Mouse (Mus musculus) forebrain, postnatal 0 days (tissue): Measurements from ENCODE around the gene Atp6v0a4. TPM values are rescaled to one million over a fixed set of nuclear protein-coding genes. Genes with fewer than 3 reads are reported as not detected.

Experiments used
- ATAC-seq: fragments of 200-750 bp; cut with Nextera tagmentation; 2 replicates; pipeline ENCODE4 v1.8.0; 2017; ENCODE audit warnings: mild to moderate bottlenecking, moderate library complexity
- DNase-seq: peaks from one replicate; pipeline ENCODE4 v3.0.0-alpha.2; 2015
- H3K27ac ChIP-seq: fragments of 300-500 bp; sonication (generic); 2 replicates; pipeline ENCODE4 v1.5.1; 2014; ENCODE audit warnings: low read depth, mild to moderate bottlenecking, antibody characterized with exemption, low read length, moderate library complexity, mixed read lengths
- H3K27me3 ChIP-seq: fragments of 300-500 bp; sonication (generic); 2 replicates; pipeline ENCODE4 v1.6.1; 2014; ENCODE audit warnings: mild to moderate bottlenecking, low read length, mixed read lengths; ENCODE audit not compliant: insufficient read depth
- H3K36me3 ChIP-seq: fragments of 300-500 bp; sonication (generic); 2 replicates; pipeline ENCODE4 v1.6.1; 2014; ENCODE audit warnings: mild to moderate bottlenecking, moderate library complexity; ENCODE audit not compliant: insufficient read depth
- H3K4me1 ChIP-seq: fragments of 300-500 bp; sonication (generic); 2 replicates; pipeline ENCODE4 v1.6.1; 2014; ENCODE audit warnings: antibody characterized with exemption; ENCODE audit not compliant: insufficient read depth
- H3K4me2 ChIP-seq: fragments of 300-500 bp; sonication (generic); 2 replicates; pipeline ENCODE4 v1.6.1; 2014; ENCODE audit warnings: low read depth, mild to moderate bottlenecking, moderate library complexity
- H3K4me3 ChIP-seq: fragments of 300-500 bp; sonication (generic); 2 replicates; pipeline ENCODE4 v1.5.1; 2014; ENCODE audit warnings: low read depth, low read length, mixed read lengths
- H3K9ac ChIP-seq: fragments of 300-500 bp; sonication (generic); 2 replicates; pipeline ENCODE4 v1.6.1; 2014; ENCODE audit warnings: mild to moderate bottlenecking
- H3K9me3 ChIP-seq: fragments of 300-500 bp; sonication (generic); 2 replicates; pipeline ENCODE4 v1.6.1; 2016; ENCODE audit warnings: low read length
- CTCF ChIP-seq: sonication (generic); IDR thresholded peaks from 2 replicates; pipeline ENCODE4 v1.5.1; 2016; ENCODE audit warnings: antibody characterized with exemption, control low read depth, low read depth
- WGBS: fragments of 180-500 bp; shearing (Covaris S2); extraction: QIAGEN DNeasy Blood & Tissue Kit; methylation state at CpG from one replicate; pipeline ENCODE4 v1.1.7; 2014; 5-methylcytosine and 5-hydroxymethylcytosine counted together
- polyA plus RNA-seq: library from polyadenylated mRNA; unstranded; fragments of >200 nt; fragmentation: Nextera tagmentation; extraction: Ambion mirVana; gene quantifications from 2 replicates; pipeline ENCODE4 v1.2.1, GENCODE M21; 2015
- total RNA-seq: library from RNA; depleted of rRNA; stranded (reverse); fragments of >200 nt; gene quantifications from 2 replicates; pipeline ENCODE4 v1.2.3, GENCODE M21; 2014; rRNA removed

Atp6v0a4 gene
- total RNA-seq = 0.33 and 2.6 TPM in 2 replicates
- 0.14 and 0.15 TPM in 2 replicates for polyA plus RNA-seq

DNA sequence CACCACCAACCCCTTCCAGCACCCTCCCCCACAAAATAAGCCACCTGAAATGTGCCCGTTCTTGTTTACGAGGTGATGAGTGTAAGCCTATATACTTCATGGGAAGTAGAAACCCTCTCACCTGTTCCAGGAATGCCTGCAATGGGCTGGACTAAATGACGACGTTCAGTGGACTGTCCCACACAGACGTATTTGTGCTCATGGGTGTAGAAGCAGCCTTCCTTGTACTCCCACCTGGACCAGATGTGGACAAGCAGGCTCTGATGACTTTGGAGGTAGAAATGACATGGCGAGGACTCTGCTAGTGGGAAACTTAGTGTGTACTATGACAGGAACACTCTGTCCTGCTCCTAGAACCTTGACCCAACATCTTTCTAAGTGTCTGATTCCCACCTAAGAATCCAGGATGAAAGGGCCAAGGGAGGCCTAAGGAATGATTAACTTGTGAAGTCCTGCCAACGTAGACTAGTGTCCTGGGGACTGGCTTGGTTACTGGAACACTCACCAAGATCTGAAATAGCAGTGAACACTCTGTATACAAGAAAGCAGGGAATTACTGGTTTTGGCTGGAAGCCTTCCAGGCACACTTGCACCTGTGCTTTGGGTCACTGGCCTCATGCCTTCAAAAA lies at the start of gene Atp6v0a4:
TSS of gene Atp6v0a4 (minus strand) at position 380 of the 629 bp plus-strand sequence.
- H3K27me3 ChIP-seq = no peaks in the 10 kb centered on the region
- H3K4me3 ChIP-seq = no peak within 1 kb of the TSS
- 92% methylated on average over 7 of the region's 7 CpGs for WGBS
- no peak within 1 kb of the TSS for H3K27ac ChIP-seq
- DNase-seq (no peak), ATAC-seq (no peak)
- H3K36me3 ChIP-seq = peaks cover 40% of the 10 kb centered on the region
- TF ChIP-seq CTCF = no peak
- no peaks in the 10 kb centered on the region for H3K9me3 ChIP-seq
- no peak within 1 kb of the TSS for H3K9ac ChIP-seq
- no peak within 1 kb of the TSS for H3K4me2 ChIP-seq
- no peaks in the 10 kb centered on the region for H3K4me1 ChIP-seq

GRCm38 (mm10) chr6:38165385-38165784 lies 41.0 kb upstream of the Atp6v0a4 start:
- H3K36me3 ChIP-seq = peaks cover 47% of the 10 kb centered on the region
- H3K27me3 ChIP-seq = no peaks in the 10 kb centered on the region
- H3K4me2 ChIP-seq = no peak overlapping the region
- DNase-seq (no peak), ATAC-seq (no peak)
- H3K4me1 ChIP-seq = peaks cover 2% of the 10 kb centered on the region; the same call in 1 of the 2 replicates
- 88% methylated on average over 6 of the region's 6 CpGs for WGBS
- TF ChIP-seq CTCF = no peak
- no peak overlapping the region for H3K9ac ChIP-seq
- no peak overlapping the region for H3K27ac ChIP-seq
- no peaks in the 10 kb centered on the region for H3K9me3 ChIP-seq
- H3K4me3 ChIP-seq = no peak overlapping the region

GRCm38 (mm10) chr6:38164705-38165104 lies 40.3 kb upstream of the Atp6v0a4 start:
- Histone ChIP-seq H3K9me3 (no peaks in the 10 kb centered on the region), H3K36me3 (peaks cover 41% of the 10 kb centered on the region), H3K27ac (no peak overlapping the region), H3K4me1 (peaks cover 3% of the 10 kb centered on the region; the same call in 1 of the 2 replicates), H3K9ac (no peak overlapping the region), H3K4me2 (no peak overlapping the region), H3K4me3 (no peak overlapping the region), H3K27me3 (no peaks in the 10 kb centered on the region)
- WGBS = 88% methylated on average over 6 of the region's 6 CpGs
- DNase-seq (no peak), ATAC-seq (no peak)
- TF ChIP-seq CTCF = no peak

DNA sequence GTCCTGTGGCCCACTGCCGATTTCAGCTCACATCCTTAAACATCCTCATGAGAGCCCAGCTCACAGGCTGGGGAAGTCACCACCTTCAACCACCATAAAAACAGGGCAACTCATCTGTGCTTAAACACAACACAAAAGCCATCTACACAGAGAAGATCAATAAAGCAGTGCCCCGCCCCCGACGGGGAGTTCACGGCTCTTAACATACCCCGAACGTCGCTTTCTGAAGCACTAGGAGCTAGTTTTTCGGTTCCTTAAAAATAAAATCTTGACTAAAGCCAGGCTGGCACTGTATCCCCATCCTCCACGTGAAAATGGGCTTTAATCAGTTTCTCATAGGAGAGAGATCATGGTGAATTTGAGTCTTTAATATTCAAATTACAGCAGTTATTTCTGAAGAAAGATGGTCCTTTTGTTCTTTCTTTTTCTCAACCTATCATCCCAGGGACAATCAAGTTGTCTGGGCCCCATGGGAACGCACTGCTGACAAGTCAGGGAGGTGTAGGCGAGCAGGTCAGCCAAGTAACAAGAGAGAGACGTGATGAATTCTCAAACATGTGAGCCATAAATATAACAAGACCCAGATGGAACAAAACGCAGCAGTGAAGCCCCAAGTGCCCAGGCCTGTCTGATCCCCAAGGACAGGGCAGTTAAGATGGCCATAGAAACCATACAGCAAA lies 38.6 kb upstream of the Atp6v0a4 start:
- Histone ChIP-seq H3K36me3 (peaks cover 27% of the 10 kb centered on the region), H3K4me3 (no peak overlapping the region), H3K27ac (no peak overlapping the region), H3K27me3 (no peaks in the 10 kb centered on the region), H3K9me3 (no peaks in the 10 kb centered on the region), H3K9ac (no peak overlapping the region), H3K4me1 (peaks cover 3% of the 10 kb centered on the region; the same call in 1 of the 2 replicates), H3K4me2 (no peak overlapping the region)
- 68% methylated on average over 14 of the region's 14 CpGs for WGBS
- TF ChIP-seq CTCF = no peak
- no peak for DNase-seq
- ATAC-seq = no peak

DNA sequence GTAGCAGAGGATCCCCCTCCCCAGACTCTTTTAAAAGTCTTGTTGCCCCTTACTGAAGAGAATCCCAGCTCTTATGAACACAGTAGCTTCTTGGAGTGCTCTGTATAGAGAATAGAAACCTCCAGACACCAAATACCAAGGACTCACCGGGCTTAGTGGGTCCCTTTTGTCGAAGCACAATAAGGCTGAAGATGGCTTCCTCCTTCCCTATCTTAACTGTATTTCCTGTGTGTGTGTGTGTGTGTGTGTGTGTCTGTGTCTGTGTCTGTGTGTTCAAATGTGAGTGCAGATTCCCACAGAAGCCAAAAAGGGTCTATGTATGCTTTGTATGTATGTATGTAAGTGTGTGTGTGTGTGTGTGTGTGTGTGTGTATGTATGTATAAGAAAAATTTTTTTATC lies 36.2 kb upstream of the Atp6v0a4 start:
- no peak for DNase-seq
- Histone ChIP-seq H3K4me1 (peaks cover 3% of the 10 kb centered on the region; the same call in 1 of the 2 replicates), H3K27me3 (no peaks in the 10 kb centered on the region), H3K27ac (peak overlapping the region; percentile 54; the same call in 1 of the 2 replicates), H3K4me3 (no peak overlapping the region), H3K36me3 (peaks cover 24% of the 10 kb centered on the region), H3K9me3 (no peaks in the 10 kb centered on the region), H3K4me2 (no peak overlapping the region), H3K9ac (no peak overlapping the region)
- TF ChIP-seq CTCF = no peak
- peak; percentile 9; the same call in 1 of the 2 replicates for ATAC-seq
- WGBS = 63% methylated on average over 2 of the region's 2 CpGs

DNA sequence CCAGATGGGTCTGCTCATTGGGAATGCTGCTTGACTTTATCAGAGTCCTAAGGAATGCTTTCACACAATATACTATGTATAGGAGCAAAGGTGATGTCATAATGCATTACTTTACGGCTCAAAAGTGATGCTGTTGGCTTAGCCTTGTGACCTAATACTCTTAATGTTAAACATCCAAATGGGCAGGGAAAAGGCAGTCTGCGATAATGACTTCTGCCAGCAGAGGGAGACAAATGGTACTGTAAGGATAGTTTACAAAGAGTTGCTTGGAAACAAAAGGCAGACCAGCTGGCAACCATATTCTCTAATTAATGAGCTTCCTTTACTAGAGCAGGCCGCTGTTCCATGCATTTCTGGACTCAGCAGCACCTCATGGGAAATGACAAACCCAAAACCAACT lies 35.7 kb upstream of the Atp6v0a4 start:
- WGBS = 12% methylated on average over 3 of the region's 3 CpGs
- H3K4me3 ChIP-seq = no peak overlapping the region
- no peaks in the 10 kb centered on the region for H3K9me3 ChIP-seq
- 0 out of 2 replicates have a peak overlapping the region, but pooled peaks have one; percentile 54 for H3K27ac ChIP-seq
- TF ChIP-seq CTCF = peak; percentile 93
- H3K4me2 ChIP-seq = no peak overlapping the region
- DNase-seq (peak; percentile 92), ATAC-seq (peak; percentile 76)
- peaks cover 19% of the 10 kb centered on the region; the same call in 1 of the 2 replicates for H3K36me3 ChIP-seq
- H3K4me1 ChIP-seq = peaks cover 3% of the 10 kb centered on the region; the same call in 1 of the 2 replicates
- no peak overlapping the region for H3K9ac ChIP-seq
- no peaks in the 10 kb centered on the region for H3K27me3 ChIP-seq

DNA sequence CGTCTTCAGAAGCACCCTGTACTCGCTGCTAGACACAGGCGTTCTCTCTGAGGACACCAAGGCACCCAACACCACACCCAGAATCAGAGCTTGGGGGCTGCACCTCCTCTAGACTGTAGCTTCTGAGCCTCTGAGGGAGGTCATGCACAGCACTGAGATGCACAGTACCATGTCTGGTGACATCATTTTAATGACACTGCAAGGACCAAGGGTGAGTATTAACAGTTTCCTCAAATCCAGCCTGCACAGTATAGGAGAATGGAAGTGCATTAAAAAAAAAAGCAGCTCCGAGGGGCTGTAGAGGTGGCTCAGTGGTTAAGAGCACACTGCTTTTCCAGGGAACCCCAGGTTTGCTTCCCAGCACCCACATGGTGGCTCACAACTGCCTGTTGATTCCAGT lies 35.2 kb upstream of the Atp6v0a4 start:
- H3K27me3 ChIP-seq = no peaks in the 10 kb centered on the region
- peaks cover 3% of the 10 kb centered on the region; the same call in 1 of the 2 replicates for H3K4me1 ChIP-seq
- H3K4me2 ChIP-seq = no peak overlapping the region
- TF ChIP-seq CTCF = no peak
- no peak overlapping the region for H3K4me3 ChIP-seq
- peaks cover 17% of the 10 kb centered on the region for H3K36me3 ChIP-seq
- no peaks in the 10 kb centered on the region for H3K9me3 ChIP-seq
- DNase-seq (no peak), ATAC-seq (no peak; the same call in 1 of the 2 replicates)
- WGBS = 89% methylated on average over 4 of the region's 4 CpGs
- no peak overlapping the region for H3K27ac ChIP-seq
- H3K9ac ChIP-seq = no peak overlapping the region
